ENCODE assay signal across 19 mouse cellular contexts in genomic region chr6:34796881-34797280, GRCm38 (mm10). TPM values are rescaled to one million over a fixed set of nuclear protein-coding genes. Genes with fewer than 3 reads are reported as not detected.
DNase-seq lines count a peak whose midpoint lies in the region; ATAC-seq and TF ChIP-seq lines count a peak whose summit lies in the region.
"Had no signal": no experiment of that assay in that cellular context is flagged by ENCODE, and none has a peak within 500 bp of the region (broad histone marks: within the 10 kb centered on the region; RNA-seq: fewer than 3 reads in every experiment).

No protein-coding gene starts in this region.

- TF ChIP-seq CTCF in lung, embryonic 14.5 days (IDR thresholded peaks at IDR 0.05; ENCODE audit: low read depth), result no peak
- no peak for TF ChIP-seq CTCF in gastrocnemius, adult 2 months (IDR thresholded peaks at IDR 0.05)

- H3K4me3 ChIP-seq in lung, embryonic 14.5 days (ENCODE audit: low read depth, low read length), result no peak overlapping the region
- no peak overlapping the region for H3K4me3 ChIP-seq in myocyte
- H3K4me3 ChIP-seq in gastrocnemius, adult 2 months, result no peak overlapping the region
- H3K4me3 ChIP-seq: liver, embryonic 15.5 days; midbrain, embryonic 12.5 days had no signal

- no peaks in the 10 kb centered on the region for H3K36me3 ChIP-seq in lung, embryonic 14.5 days (ENCODE audit: insufficient read depth)
- H3K36me3 ChIP-seq in myocyte (ENCODE audit: control insufficient read depth, insufficient read depth), result no peaks in the 10 kb centered on the region
- H3K36me3 ChIP-seq: liver, embryonic 15.5 days; midbrain, embryonic 12.5 days had no signal

- H3K27me3 ChIP-seq in lung, embryonic 14.5 days (ENCODE audit: insufficient read depth, low read length), result no peaks in the 10 kb centered on the region
- no peaks in the 10 kb centered on the region for H3K27me3 ChIP-seq in myocyte (ENCODE audit: control insufficient read depth, insufficient read depth, insufficient read length)
- H3K27me3 ChIP-seq: liver, embryonic 15.5 days; midbrain, embryonic 12.5 days had no signal

- TF ChIP-seq POLR2A in myocyte (IDR thresholded peaks at IDR 0.05; ENCODE audit: insufficient read length, low read depth), result no peak

- no peak for ATAC-seq in lung, embryonic 14.5 days (ENCODE audit: insufficient read depth)
- ATAC-seq: activated CD4-positive, CD25-positive, alpha-beta regulatory T cell, adult 4 months; forebrain, postnatal 0 days had no signal

- WGBS in lung, embryonic 14.5 days, result 74% methylated on average over 3 of the region's 3 CpGs

- peak; percentile 36 to 53 for DNase-seq in adrenal gland, adult (ENCODE audit: inconsistent age in 2 of 2, low spot score in 1 of 2)
- no peak for DNase-seq in adrenal gland, postnatal 10 days
- peak; percentile 54 for DNase-seq in lung, embryonic 14.5 days
- no peak for DNase-seq in lung, postnatal 14 days
- DNase-seq in c-Kit-positive CD71-positive TER-119-negative erythroid progenitor cells, embryonic 14.5 days (ENCODE audit: low read depth), result peak; percentile 22
- no peak for DNase-seq in cerebellum, postnatal 14 days
- DNase-seq in gastrocnemius, adult 2 months, result no peak
- DNase-seq: forebrain, postnatal 0 days; gastrocnemius, postnatal 10 days; heart, postnatal 4 days; left cerebral cortex, postnatal 4 days; right cerebral cortex, postnatal 4 days; thymus, adult 18-20 months had no signal

- peaks cover 5% of the 10 kb centered on the region; the same call in 1 of the 2 replicates for H3K4me1 ChIP-seq in lung, embryonic 14.5 days (ENCODE audit: insufficient read depth)
- H3K4me1 ChIP-seq: liver, embryonic 15.5 days; midbrain, embryonic 12.5 days had no signal

- intact Hi-C loops in gastrocnemius, adult 2 months (cut with DNase I), result no loop called here

- H3K4me2 ChIP-seq in lung, embryonic 14.5 days, result no peak overlapping the region
- peak overlapping the region; percentile 74 for H3K4me2 ChIP-seq in myocyte (ENCODE audit: low read depth)
- H3K4me2 ChIP-seq: heart, embryonic 11.5 days; liver, embryonic 15.5 days; midbrain, embryonic 12.5 days had no signal

- H3K9ac ChIP-seq in lung, embryonic 14.5 days, result no peak overlapping the region
- H3K9ac ChIP-seq: forebrain, postnatal 0 days; liver, embryonic 15.5 days; midbrain, embryonic 12.5 days had no signal

- no peaks in the 10 kb centered on the region for H3K79me2 ChIP-seq in myocyte (ENCODE audit: control insufficient read depth, insufficient read depth)

- H3K27ac ChIP-seq in lung, embryonic 14.5 days (ENCODE audit: low read depth), result peak overlapping the region; percentile 95
- H3K27ac ChIP-seq in gastrocnemius, adult 2 months, result no peak overlapping the region
- H3K27ac ChIP-seq: kidney, postnatal 0 days; liver, embryonic 15.5 days; midbrain, embryonic 12.5 days had no signal

- H3ac ChIP-seq in myocyte (ENCODE audit: control insufficient read depth, insufficient read length), result no peak overlapping the region

- H3K9me3 ChIP-seq in lung, embryonic 14.5 days (ENCODE audit: low read depth, low read length), result no peaks in the 10 kb centered on the region
- H3K9me3 ChIP-seq: liver, embryonic 15.5 days; midbrain, embryonic 12.5 days had no signal

TF ChIP-seq in myocyte, 11 proteins besides CTCF, POLR2A, EP300 and RAD21:
- TF ChIP-seq CEBPB (IDR thresholded peaks at IDR 0.05; ENCODE audit: insufficient read depth, poor library complexity, severe bottlenecking), result 0 out of 2 replicates have a peak, but pooled peaks have one; percentile 39
- no peak for TF ChIP-seq E2F4 (IDR thresholded peaks at IDR 0.05; ENCODE audit: insufficient read depth)

RNA-seq across cellular contexts. Expression of gene Agbl3, which starts 16.6 kb away (rescaled TPM):
- 10 to 100 TPM; 14.6 to 17.8 TPM for total RNA-seq in adrenal gland, postnatal 10 days (2021)
- 11.3 and 11.6 TPM in 2 replicates for polyA plus RNA-seq in lung, embryonic 14.5 days (2014; fragmentation: Nextera tagmentation; extraction: Ambion mirVana)
- 3.6 TPM for polyA plus RNA-seq in myocyte (2012; fragmentation: generic; extraction: Trizol)
- total RNA-seq in gastrocnemius, adult 2 months (2021), result 1 to 10 TPM; 1.5 to 2.2 TPM

Comparison
In these comparisons a context has a peak if more than half of its experiments do, and no peak if none do; other contexts are left out.
1. DNase-seq: peak in adrenal gland, adult (2 of 2), lung, embryonic 14.5 days (single experiment) and c-Kit-positive CD71-positive TER-119-negative erythroid progenitor cells, embryonic 14.5 days (single experiment); none in adrenal gland, postnatal 10 days (single experiment), lung, postnatal 14 days (single experiment), cerebellum, postnatal 14 days (0 of 2) and gastrocnemius, adult 2 months (single experiment).
2. RNA of gene Agbl3, which starts 16.6 kb away (total RNA-seq): 14.6 to 17.8 TPM in adrenal gland, postnatal 10 days; 1.5 to 2.2 TPM in gastrocnemius, adult 2 months; every median in the first group is over 4 times any median in the second.